Mouse (Mus musculus) stomach, embryonic 16.5 days (tissue): ENCODE results near the gene Herc1. TPM values are rescaled to one million over a fixed set of nuclear protein-coding genes. Genes with fewer than 3 reads are reported as not detected.

Experiments
- ATAC-seq: fragments of 200-750 bp; cut with Nextera tagmentation; 2 replicates; pipeline ENCODE4 v1.8.0; 2017; ENCODE audit warnings: moderate number of reproducible peaks, moderate TSS enrichment; ENCODE audit not compliant: insufficient read depth, low FRiP score
- H3K27ac ChIP-seq: fragments of 300-500 bp; sonication (generic); 2 replicates; pipeline ENCODE4 v1.5.1; 2014; ENCODE audit warnings: low read length
- H3K27me3 ChIP-seq: fragments of 300-500 bp; sonication (generic); 2 replicates; pipeline ENCODE4 v1.6.1; 2014; ENCODE audit warnings: low read length, control low read depth, mixed read lengths; ENCODE audit not compliant: control insufficient read depth, insufficient read depth
- H3K36me3 ChIP-seq: fragments of 300-500 bp; sonication (generic); 2 replicates; pipeline ENCODE4 v1.6.1; 2014; ENCODE audit warnings: low read length; ENCODE audit not compliant: control insufficient read depth, insufficient read depth
- H3K4me1 ChIP-seq: fragments of 300-500 bp; sonication (generic); 2 replicates; pipeline ENCODE4 v1.6.1; 2014; ENCODE audit warnings: low read length, control low read depth, mixed read lengths; ENCODE audit not compliant: control insufficient read depth, insufficient read depth
- H3K4me2 ChIP-seq: fragments of 300-500 bp; sonication (generic); 2 replicates; pipeline ENCODE4 v1.6.1; 2014; ENCODE audit warnings: low read depth, low read length, mixed read lengths
- H3K4me3 ChIP-seq: fragments of 300-500 bp; sonication (generic); replicated peaks from 2 replicates; pipeline ENCODE4 v1.5.1; 2014; ENCODE audit warnings: mild to moderate bottlenecking, low read length
- H3K9ac ChIP-seq: fragments of 300-500 bp; sonication (generic); 2 replicates; pipeline ENCODE4 v1.6.1; 2014; ENCODE audit warnings: low read length
- H3K9me3 ChIP-seq: fragments of 300-500 bp; sonication (generic); replicated peaks from 2 replicates; pipeline ENCODE4 v1.6.1; 2016; ENCODE audit warnings: low read length, control low read depth; ENCODE audit not compliant: control insufficient read depth
- WGBS: fragments of 180-500 bp; shearing (Covaris S2); extraction: QIAGEN DNeasy Blood & Tissue Kit; methylation state at CpG from one replicate; pipeline ENCODE4 v1.1.7; 2014; 5-methylcytosine and 5-hydroxymethylcytosine counted together
- polyA plus RNA-seq: library from polyadenylated mRNA; unstranded; fragments of >200 nt; fragmentation: Nextera tagmentation; extraction: Ambion mirVana; gene quantifications from 2 replicates; pipeline ENCODE4 v1.2.1, GENCODE M21; 2015

The Herc1 gene
- polyA plus RNA-seq, 1 experiment from 2014 or later = 22.1 TPM

- H3K27ac ChIP-seq = no peak overlapping the region
- no peak overlapping the region for H3K4me3 ChIP-seq
- 85% methylated on average over 7 of the region's 7 CpGs for whole genome bisulfite sequencing
- no peak for ATAC-seq
- H3K9me3 ChIP-seq = no peaks in the 10 kb centered on the region
- H3K4me1 ChIP-seq = no peaks in the 10 kb centered on the region
- no peaks in the 10 kb centered on the region for H3K27me3 ChIP-seq
- no peaks in the 10 kb centered on the region for H3K36me3 ChIP-seq
- no peak overlapping the region for H3K4me2 ChIP-seq
- H3K9ac ChIP-seq = no peak overlapping the region
Observed at GRCm38 (mm10) chr9:66322010-66322931, 28.0 kb upstream of the Herc1 start.

GRCm38 (mm10) chr9:66326879-66327278 is 23.4 kb upstream of the Herc1 start:
- no peaks in the 10 kb centered on the region for H3K9me3 ChIP-seq
- no peaks in the 10 kb centered on the region for H3K36me3 ChIP-seq
- no peak overlapping the region for H3K27ac ChIP-seq
- H3K4me1 ChIP-seq = no peaks in the 10 kb centered on the region
- H3K27me3 ChIP-seq = no peaks in the 10 kb centered on the region
- no peak for ATAC-seq
- H3K4me3 ChIP-seq = no peak overlapping the region
- H3K4me2 ChIP-seq = no peak overlapping the region
- no peak overlapping the region for H3K9ac ChIP-seq
- 68% methylated on average over 2 of the region's 2 CpGs for WGBS

- no peak overlapping the region for H3K27ac ChIP-seq
- no peak overlapping the region for H3K9ac ChIP-seq
- no peaks in the 10 kb centered on the region for H3K36me3 ChIP-seq
- H3K4me3 ChIP-seq = no peak overlapping the region
- no peaks in the 10 kb centered on the region for H3K9me3 ChIP-seq
- H3K4me2 ChIP-seq = no peak overlapping the region
- WGBS = 56% methylated on average over 6 of the region's 6 CpGs
- H3K27me3 ChIP-seq = no peaks in the 10 kb centered on the region
- H3K4me1 ChIP-seq = no peaks in the 10 kb centered on the region
- no peak for ATAC-seq
Observed at GRCm38 (mm10) chr9:66329474-66329873, 20.8 kb upstream of the Herc1 start.

DNA sequence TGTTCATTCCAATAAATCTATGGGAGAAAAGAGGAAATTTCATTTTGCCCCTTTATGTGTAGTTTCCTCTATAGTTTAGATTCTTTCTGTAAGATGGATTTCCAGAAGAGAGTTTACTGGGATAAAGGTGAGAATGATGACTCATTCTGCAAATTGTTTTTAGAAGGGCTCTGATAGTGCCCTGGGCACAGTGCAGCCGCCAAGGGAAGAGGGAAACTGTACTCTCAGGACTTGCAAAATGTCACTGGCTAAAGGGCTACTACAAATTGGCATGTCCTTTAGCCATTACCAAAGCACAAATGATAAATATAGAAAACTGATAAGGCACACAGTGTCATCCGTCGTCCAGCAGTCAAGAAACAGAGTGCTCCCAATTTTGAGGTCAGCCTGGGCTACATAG is 19.8 kb upstream of the Herc1 start:
- no peak overlapping the region for H3K27ac ChIP-seq
- H3K9ac ChIP-seq = no peak overlapping the region
- H3K4me2 ChIP-seq = no peak overlapping the region
- H3K4me1 ChIP-seq = no peaks in the 10 kb centered on the region
- no peak for ATAC-seq
- no peaks in the 10 kb centered on the region for H3K36me3 ChIP-seq
- H3K27me3 ChIP-seq = no peaks in the 10 kb centered on the region
- no peak overlapping the region for H3K4me3 ChIP-seq
- WGBS = 55% methylated on average over 3 of the region's 3 CpGs
- no peaks in the 10 kb centered on the region for H3K9me3 ChIP-seq

DNA sequence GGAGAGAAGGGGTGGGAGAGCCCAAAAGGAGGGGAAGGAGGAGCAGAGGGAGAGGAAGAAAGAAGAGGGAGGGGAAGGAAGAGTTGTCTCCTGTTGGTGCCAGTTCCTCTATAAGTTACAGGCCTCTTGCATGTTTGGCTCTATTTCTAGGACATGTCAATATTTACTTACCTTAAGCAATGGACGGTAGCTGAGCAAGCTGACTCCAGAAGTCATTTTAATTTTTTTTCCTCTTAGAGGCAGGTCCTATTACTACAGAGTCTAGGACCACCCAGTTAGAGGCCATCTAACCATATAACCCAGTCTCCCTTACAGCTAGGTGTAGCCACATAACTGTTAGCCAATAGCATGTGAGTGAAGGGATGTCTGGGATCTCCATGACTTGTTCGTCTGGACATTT is 18.7 kb upstream of the Herc1 start:
- Histone ChIP-seq H3K27ac (no peak overlapping the region), H3K4me2 (no peak overlapping the region), H3K27me3 (no peaks in the 10 kb centered on the region), H3K9me3 (no peaks in the 10 kb centered on the region), H3K4me3 (no peak overlapping the region), H3K9ac (no peak overlapping the region), H3K36me3 (no peaks in the 10 kb centered on the region), H3K4me1 (no peaks in the 10 kb centered on the region)
- 62% methylated on average over 2 of the region's 2 CpGs for WGBS
- ATAC-seq = no peak

DNA sequence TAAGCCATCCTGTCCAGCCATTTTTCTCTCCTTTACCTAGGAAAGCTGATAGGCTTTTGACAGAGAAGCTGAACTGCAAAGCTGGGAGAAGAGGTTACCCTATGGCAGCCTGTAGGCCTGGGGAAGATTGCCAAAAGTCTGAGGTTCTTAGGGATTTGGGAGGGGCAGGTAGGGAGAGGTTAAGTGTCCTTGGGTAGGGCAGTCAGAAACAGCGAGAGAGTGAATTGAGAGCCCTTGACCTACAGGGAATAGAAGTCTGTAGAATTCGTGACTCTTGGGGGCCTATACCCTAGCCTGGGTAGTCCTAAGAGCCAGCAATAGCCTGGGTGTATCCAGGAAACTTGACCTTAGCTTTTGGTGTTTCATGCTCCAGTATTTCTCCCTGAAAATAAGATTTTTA is 17.9 kb upstream of the Herc1 start:
- H3K4me1 ChIP-seq = no peaks in the 10 kb centered on the region
- no peak overlapping the region for H3K4me3 ChIP-seq
- ATAC-seq = no peak
- WGBS = 73% methylated on average over 2 of the region's 2 CpGs
- H3K27me3 ChIP-seq = no peaks in the 10 kb centered on the region
- H3K9ac ChIP-seq = no peak overlapping the region
- no peaks in the 10 kb centered on the region for H3K9me3 ChIP-seq
- H3K27ac ChIP-seq = no peak overlapping the region
- no peaks in the 10 kb centered on the region for H3K36me3 ChIP-seq
- no peak overlapping the region for H3K4me2 ChIP-seq

- Histone ChIP-seq H3K4me1 (no peaks in the 10 kb centered on the region), H3K4me3 (no peak overlapping the region), H3K4me2 (no peak overlapping the region), H3K9me3 (no peaks in the 10 kb centered on the region), H3K27me3 (no peaks in the 10 kb centered on the region), H3K36me3 (no peaks in the 10 kb centered on the region), H3K9ac (no peak overlapping the region), H3K27ac (no peak overlapping the region)
- ATAC-seq = no peak
Observed at GRCm38 (mm10) chr9:66337280-66337679, 13.0 kb upstream of the Herc1 start.

DNA sequence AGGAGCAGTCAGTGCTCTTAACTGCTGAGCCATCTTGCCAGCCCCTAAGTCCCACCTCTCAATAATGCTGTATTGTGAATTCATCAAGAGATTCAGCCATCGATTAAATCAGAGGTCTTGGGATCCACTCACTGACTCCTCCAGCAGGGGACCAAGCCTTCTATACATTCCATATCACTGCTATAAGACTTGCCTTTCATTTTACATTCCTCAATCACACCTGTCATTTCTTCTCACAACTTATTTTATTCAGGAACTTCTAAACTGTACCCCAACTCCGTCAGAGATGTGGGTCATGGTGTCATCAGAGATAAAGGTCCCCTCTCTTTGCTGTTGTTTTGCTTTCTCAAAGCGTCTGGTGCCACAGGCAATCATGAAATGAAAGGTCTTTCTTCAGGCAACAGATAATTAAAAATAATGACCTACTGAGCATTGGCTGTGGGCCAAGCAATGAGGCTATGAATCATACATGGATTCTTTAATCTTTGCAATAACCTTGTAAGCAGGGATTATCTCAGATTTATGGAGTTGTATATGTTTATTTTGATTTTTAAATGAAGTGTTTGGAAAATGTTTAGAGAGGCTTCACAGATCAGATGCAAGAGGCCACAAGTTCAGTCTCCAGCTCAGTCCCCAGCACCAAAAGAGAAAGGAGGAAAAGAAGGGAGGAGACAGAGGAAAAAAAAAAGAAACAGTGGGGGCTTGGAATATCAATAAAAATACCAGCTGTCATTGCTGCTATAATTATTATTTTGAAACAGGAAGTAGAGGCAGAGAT is 12.1 kb upstream of the Herc1 start:
- H3K4me3 ChIP-seq = no peak overlapping the region
- H3K9me3 ChIP-seq = no peaks in the 10 kb centered on the region
- no peaks in the 10 kb centered on the region for H3K27me3 ChIP-seq
- ATAC-seq = no peak
- 60% methylated on average over 3 of the region's 3 CpGs for WGBS
- no peak overlapping the region for H3K27ac ChIP-seq
- H3K4me2 ChIP-seq = no peak overlapping the region
- H3K4me1 ChIP-seq = no peaks in the 10 kb centered on the region
- no peaks in the 10 kb centered on the region for H3K36me3 ChIP-seq
- no peak overlapping the region for H3K9ac ChIP-seq

GRCm38 (mm10) chr9:66339714-66340113 is 10.5 kb upstream of the Herc1 start:
- H3K27me3 ChIP-seq = no peaks in the 10 kb centered on the region
- 56% methylated on average over 1 of the region's 1 CpGs for WGBS
- no peak overlapping the region for H3K27ac ChIP-seq
- no peak for ATAC-seq
- no peaks in the 10 kb centered on the region for H3K36me3 ChIP-seq
- H3K4me3 ChIP-seq = no peak overlapping the region
- no peak overlapping the region for H3K4me2 ChIP-seq
- H3K9me3 ChIP-seq = no peaks in the 10 kb centered on the region
- no peaks in the 10 kb centered on the region for H3K4me1 ChIP-seq
- H3K9ac ChIP-seq = no peak overlapping the region
